Mouse (Mus musculus) liver, postnatal 0 days (tissue): ENCODE data around the gene Fam92b.

Experiments
- CTCF ChIP-seq: sonication (generic); IDR thresholded peaks from 2 replicates; pipeline ENCODE4 v1.5.1; 2016; ENCODE audit warnings: antibody characterized with exemption, low read depth
- EP300 ChIP-seq: IDR thresholded peaks from 2 replicates; pipeline ENCODE4 v1.6.1; 2016; ENCODE audit warnings: antibody characterized with exemption, low read depth, mild to moderate bottlenecking

DNA sequence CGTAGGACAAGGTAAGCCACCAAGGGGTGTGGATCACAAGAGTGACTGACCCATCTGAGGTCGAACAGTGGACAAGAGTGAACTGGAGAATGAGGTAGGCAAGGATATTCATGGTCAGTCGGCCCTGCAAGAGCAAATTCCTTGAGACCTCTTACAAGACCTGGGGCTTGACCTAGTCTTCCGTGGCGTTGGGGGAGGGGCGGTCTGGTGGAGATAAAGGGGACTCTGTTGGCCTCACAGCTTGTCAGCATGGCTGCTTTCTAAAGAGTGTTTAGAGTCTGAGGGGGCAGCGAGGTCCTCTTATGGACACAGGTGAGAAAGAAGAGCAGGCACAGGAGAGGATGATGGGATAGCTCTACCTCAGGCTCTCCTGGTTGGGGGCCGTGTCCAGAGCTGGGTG, 8.1 kb downstream of the Fam92b start:
- TF ChIP-seq EP300 (no peak), CTCF (no peak)
